Mouse (Mus musculus): ENCODE measurements around the gene 4930516K23Rik. TPM values are rescaled to one million over a fixed set of nuclear protein-coding genes. Genes with fewer than 3 reads are reported as not detected.

Gene 4930516K23Rik
- not detected in 2 replicates for polyA plus RNA-seq (2015; fragmentation: Nextera tagmentation; extraction: Ambion mirVana)

GRCm38 (mm10) chr7:104061345-104061744 lies at the start of gene 4930516K23Rik:
TSS of gene 4930516K23Rik (minus strand) at chr7:104061445.
- H3K27ac ChIP-seq = no peak within 1 kb of the TSS
- no peak within 1 kb of the TSS for H3K4me2 ChIP-seq
- no peaks in the 10 kb centered on the region for H3K27me3 ChIP-seq (replicated peaks)
- no peaks in the 10 kb centered on the region for H3K4me1 ChIP-seq
- no peaks in the 10 kb centered on the region for H3K9me3 ChIP-seq
- H3K36me3 ChIP-seq = no peaks in the 10 kb centered on the region
- 46% methylated on average over 2 of the region's 2 CpGs for WGBS
- H3K4me3 ChIP-seq (replicated peaks) = no peak within 1 kb of the TSS
- H3K9ac ChIP-seq = no peak within 1 kb of the TSS
- no peak for ATAC-seq (ENCODE audit: insufficient read depth, low FRiP score, low read depth)

- Histone ChIP-seq H3K36me3 (no peaks in the 10 kb centered on the region), H3K4me3 (replicated peaks) (no peak within 1 kb of the TSS), H3K4me2 (no peak within 1 kb of the TSS), H3K27ac (no peak within 1 kb of the TSS), H3K9me3 (no peaks in the 10 kb centered on the region), H3K9ac (no peak within 1 kb of the TSS), H3K4me1 (no peaks in the 10 kb centered on the region), H3K27me3 (replicated peaks) (no peaks in the 10 kb centered on the region)
- ATAC-seq (ENCODE audit: insufficient read depth, low FRiP score, low read depth) = no peak
Measured at GRCm38 (mm10) chr7:104104757-104104972, 43.4 kb upstream of the 4930516K23Rik start, which contains the start of gene Olfr646. TSS of gene Olfr646 (plus strand) at chr7:104104873.

- Histone ChIP-seq H3K9ac (no peak overlapping the region), H3K9me3 (no peaks in the 10 kb centered on the region), H3K4me1 (no peaks in the 10 kb centered on the region), H3K27me3 (replicated peaks) (no peaks in the 10 kb centered on the region), H3K4me3 (replicated peaks) (no peak overlapping the region), H3K27ac (no peak overlapping the region), H3K4me2 (no peak overlapping the region), H3K36me3 (no peaks in the 10 kb centered on the region)
- ATAC-seq (ENCODE audit: insufficient read depth, low FRiP score, low read depth) = no peak
- WGBS = 56% methylated on average over 4 of the region's 4 CpGs
Measured at GRCm38 (mm10) chr7:104103913-104104756, 42.9 kb upstream of the 4930516K23Rik start.

GRCm38 (mm10) chr7:104085365-104085764 lies 24.1 kb upstream of the 4930516K23Rik start, which contains the start of gene Olfr645:
TSS of gene Olfr645 (minus strand) at chr7:104085465.
- WGBS = 72% methylated on average over 1 of the region's 1 CpGs

GRCm38 (mm10) chr7:104071769-104072168 lies 10.5 kb upstream of the 4930516K23Rik start, which contains the start of gene Olfr644:
TSS of gene Olfr644 (minus strand) at chr7:104071869.
- Histone ChIP-seq H3K4me1 (no peaks in the 10 kb centered on the region), H3K36me3 (no peaks in the 10 kb centered on the region), H3K9ac (no peak within 1 kb of the TSS), H3K27me3 (replicated peaks) (no peaks in the 10 kb centered on the region), H3K9me3 (no peaks in the 10 kb centered on the region), H3K27ac (no peak within 1 kb of the TSS), H3K4me2 (no peak within 1 kb of the TSS), H3K4me3 (replicated peaks) (no peak within 1 kb of the TSS)
- 74% methylated on average over 2 of the region's 2 CpGs for WGBS
- ATAC-seq (ENCODE audit: insufficient read depth, low FRiP score, low read depth) = no peak

More at GRCm38 (mm10) chr7:104085365-104085764, 24.1 kb upstream of the 4930516K23Rik start, which contains the start of gene Olfr645:
- H3K4me1 ChIP-seq = no peaks in the 10 kb centered on the region
- no peak within 1 kb of the TSS for H3K27ac ChIP-seq
- H3K4me3 ChIP-seq (replicated peaks) = no peak within 1 kb of the TSS
- no peaks in the 10 kb centered on the region for H3K27me3 ChIP-seq (replicated peaks)
- H3K9ac ChIP-seq = no peak within 1 kb of the TSS
- no peak for ATAC-seq (ENCODE audit: insufficient read depth, low FRiP score, low read depth)
- H3K36me3 ChIP-seq = no peaks in the 10 kb centered on the region
- no peak within 1 kb of the TSS for H3K4me2 ChIP-seq
- no peaks in the 10 kb centered on the region for H3K9me3 ChIP-seq

GRCm38 (mm10) chr7:104059215-104059614 lies 2.0 kb downstream of the 4930516K23Rik start:
- 79% methylated on average over 1 of the region's 1 CpGs for WGBS
- Histone ChIP-seq H3K27ac (no peak overlapping the region), H3K27me3 (replicated peaks) (no peaks in the 10 kb centered on the region), H3K4me3 (replicated peaks) (no peak overlapping the region), H3K36me3 (no peaks in the 10 kb centered on the region), H3K4me1 (no peaks in the 10 kb centered on the region), H3K9ac (no peak overlapping the region), H3K9me3 (no peaks in the 10 kb centered on the region), H3K4me2 (no peak overlapping the region)
- no peak for ATAC-seq (ENCODE audit: insufficient read depth, low FRiP score, low read depth)

GRCm38 (mm10) chr7:104052566-104052965 lies 8.7 kb downstream of the 4930516K23Rik start, which contains the start of gene Olfr642:
TSS of gene Olfr642 (minus strand) at chr7:104052666.
- Histone ChIP-seq H3K4me1 (no peaks in the 10 kb centered on the region), H3K36me3 (no peaks in the 10 kb centered on the region), H3K4me3 (replicated peaks) (no peak within 1 kb of the TSS), H3K9ac (no peak within 1 kb of the TSS), H3K4me2 (no peak within 1 kb of the TSS), H3K9me3 (no peaks in the 10 kb centered on the region), H3K27ac (no peak within 1 kb of the TSS), H3K27me3 (replicated peaks) (no peaks in the 10 kb centered on the region)
- WGBS = 54% methylated on average over 1 of the region's 1 CpGs
- ATAC-seq (ENCODE audit: insufficient read depth, low FRiP score, low read depth) = no peak

GRCm38 (mm10) chr7:104050745-104051144 lies 10.5 kb downstream of the 4930516K23Rik start:
- Histone ChIP-seq H3K9ac (no peak overlapping the region), H3K4me1 (no peaks in the 10 kb centered on the region), H3K9me3 (no peaks in the 10 kb centered on the region), H3K27ac (no peak overlapping the region), H3K4me3 (replicated peaks) (no peak overlapping the region), H3K36me3 (no peaks in the 10 kb centered on the region), H3K4me2 (no peak overlapping the region), H3K27me3 (replicated peaks) (no peaks in the 10 kb centered on the region)
- WGBS = 82% methylated on average over 4 of the region's 4 CpGs
- ATAC-seq (ENCODE audit: insufficient read depth, low FRiP score, low read depth) = no peak

GRCm38 (mm10) chr7:104035145-104035544 lies 26.1 kb downstream of the 4930516K23Rik start, which contains the start of gene Olfr641:
TSS of gene Olfr641 (plus strand) at chr7:104035445.
- Histone ChIP-seq H3K4me1 (no peaks in the 10 kb centered on the region), H3K27ac (no peak within 1 kb of the TSS), H3K9ac (no peak within 1 kb of the TSS), H3K4me3 (replicated peaks) (no peak within 1 kb of the TSS), H3K27me3 (replicated peaks) (no peaks in the 10 kb centered on the region), H3K9me3 (no peaks in the 10 kb centered on the region), H3K36me3 (no peaks in the 10 kb centered on the region), H3K4me2 (no peak within 1 kb of the TSS)
- ATAC-seq (ENCODE audit: insufficient read depth, low FRiP score, low read depth) = no peak
- WGBS = 76% methylated on average over 1 of the region's 1 CpGs

- H3K4me1 ChIP-seq = no peaks in the 10 kb centered on the region
- WGBS = 78% methylated on average over 3 of the region's 3 CpGs
- H3K9ac ChIP-seq = no peak overlapping the region
- ATAC-seq (ENCODE audit: insufficient read depth, low FRiP score, low read depth) = no peak
- no peak overlapping the region for H3K4me2 ChIP-seq
- H3K27me3 ChIP-seq (replicated peaks) = no peaks in the 10 kb centered on the region
- no peaks in the 10 kb centered on the region for H3K36me3 ChIP-seq
- no peak overlapping the region for H3K27ac ChIP-seq
- no peak overlapping the region for H3K4me3 ChIP-seq (replicated peaks)
- H3K9me3 ChIP-seq = no peaks in the 10 kb centered on the region
Measured at GRCm38 (mm10) chr7:104026978-104027377, 34.3 kb downstream of the 4930516K23Rik start.

- Histone ChIP-seq H3K9me3 (no peaks in the 10 kb centered on the region), H3K27me3 (replicated peaks) (no peaks in the 10 kb centered on the region), H3K4me2 (no peak within 1 kb of the TSS), H3K4me3 (replicated peaks) (no peak within 1 kb of the TSS), H3K27ac (no peak within 1 kb of the TSS), H3K9ac (no peak within 1 kb of the TSS), H3K36me3 (no peaks in the 10 kb centered on the region), H3K4me1 (no peaks in the 10 kb centered on the region)
- ATAC-seq (ENCODE audit: insufficient read depth, low FRiP score, low read depth) = no peak
- WGBS = 88% methylated on average over 6 of the region's 6 CpGs
Measured at GRCm38 (mm10) chr7:104025473-104025872, 35.8 kb downstream of the 4930516K23Rik start, which contains the start of gene Olfr640. TSS of gene Olfr640 (minus strand) at chr7:104025573.

- 89% methylated on average over 6 of the region's 6 CpGs for WGBS
- no peak overlapping the region for H3K4me3 ChIP-seq (replicated peaks)
- no peaks in the 10 kb centered on the region for H3K36me3 ChIP-seq
- H3K9me3 ChIP-seq = no peaks in the 10 kb centered on the region
- no peak overlapping the region for H3K9ac ChIP-seq
- no peaks in the 10 kb centered on the region for H3K27me3 ChIP-seq (replicated peaks)
- ATAC-seq (ENCODE audit: insufficient read depth, low FRiP score, low read depth) = no peak
- no peak overlapping the region for H3K27ac ChIP-seq
- no peaks in the 10 kb centered on the region for H3K4me1 ChIP-seq
- H3K4me2 ChIP-seq = no peak overlapping the region
Measured at GRCm38 (mm10) chr7:104021651-104022050, 39.6 kb downstream of the 4930516K23Rik start.

Data from stomach, embryonic 15.5 days (tissue).